Mouse (Mus musculus): ENCODE data around the gene Nos1.

Gene Nos1

GRCm38 (mm10) chr5:117997434-117997970 lies 216.7 kb downstream of the Nos1 start:
- DNase-seq (ENCODE audit: low read depth, low spot score), result no peak

DNA sequence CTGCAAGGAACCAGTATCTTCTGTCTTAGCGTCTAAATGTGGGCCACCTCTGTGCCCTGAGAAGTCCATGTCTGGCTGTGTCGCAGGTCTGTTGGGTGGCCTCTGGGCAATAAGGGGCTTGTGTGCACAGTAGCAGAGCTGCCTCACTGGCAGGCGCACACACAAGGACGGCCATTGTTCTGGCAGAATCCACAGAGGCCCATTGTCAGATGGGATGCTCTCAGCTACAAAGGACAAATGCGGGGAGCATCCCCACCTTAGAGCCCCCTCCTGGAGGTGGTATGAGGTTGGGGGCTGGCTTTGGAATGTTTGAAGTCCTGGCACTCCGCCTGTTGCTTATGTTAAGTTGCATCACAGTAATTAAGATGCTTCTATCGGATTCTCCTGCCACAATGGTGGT lies 218.2 kb downstream of the Nos1 start:
- no peak for DNase-seq (ENCODE audit: low read depth, low spot score)

GRCm38 (mm10) chr5:117999584-117999983 lies 218.8 kb downstream of the Nos1 start:
- DNase-seq (ENCODE audit: low read depth, low spot score), result no peak

GRCm38 (mm10) chr5:118002059-118002458 lies 221.2 kb downstream of the Nos1 start:
- peak; percentile 48 for DNase-seq (ENCODE audit: low read depth, low spot score)

DNA sequence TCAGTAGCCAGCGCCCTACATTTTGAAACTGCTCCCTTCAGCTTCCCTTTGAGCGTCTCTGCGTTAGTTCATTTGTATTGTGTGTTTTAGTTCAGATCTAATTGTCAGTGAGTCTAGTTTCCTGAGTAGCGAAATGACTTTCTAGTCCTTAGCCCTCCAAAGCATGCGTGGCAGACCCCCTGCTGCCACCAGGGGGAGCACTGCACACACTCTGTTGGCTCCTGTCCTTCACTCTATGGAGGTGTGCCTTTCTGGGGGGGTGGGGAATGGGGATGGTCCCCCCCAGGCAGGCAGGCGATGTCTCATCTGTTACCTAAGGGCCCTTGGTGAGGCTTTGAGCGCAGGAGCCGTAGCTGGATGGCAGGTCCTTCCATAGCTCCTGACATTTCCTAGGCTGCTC lies 223.8 kb downstream of the Nos1 start:
- DNase-seq (ENCODE audit: low read depth, low spot score), result no peak

- no peak for DNase-seq (ENCODE audit: low read depth, low spot score)
These were observed 224.9 kb downstream of the Nos1 start for GRCm38 (mm10) chr5:118005728-118006127.

DNA sequence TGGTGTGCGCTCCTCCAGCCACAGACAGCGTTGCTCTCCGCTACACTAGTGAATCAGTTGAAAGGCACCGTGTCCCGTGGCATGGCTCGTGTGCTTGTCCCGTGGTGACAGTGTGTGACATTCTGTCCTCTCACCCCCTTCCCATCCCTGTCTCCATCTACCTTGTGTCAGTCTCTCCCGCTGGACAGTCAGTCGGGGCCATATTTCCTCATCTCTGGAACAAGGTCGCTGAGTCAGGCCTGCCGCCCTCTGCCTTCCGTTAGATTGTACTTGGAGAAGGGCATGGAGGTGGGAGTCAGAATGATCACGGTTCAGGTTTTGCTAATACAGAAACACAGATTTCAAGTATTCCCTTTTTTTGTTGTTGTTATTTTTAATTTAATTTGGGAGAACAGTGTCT lies 227.5 kb downstream of the Nos1 start:
- no peak for DNase-seq (ENCODE audit: low read depth, low spot score)
